Mouse (Mus musculus): ENCODE results near the gene Rtbdn. TPM values are rescaled to one million over a fixed set of nuclear protein-coding genes. Genes with fewer than 3 reads are reported as not detected.
A peak's percentile ranks its signal among the peaks of the same experiment; 100 is the strongest.
"Not testable (repeated sequence)": the region's sequence is repeated elsewhere in the genome, so short reads cannot be mapped to it uniquely, and the experiment has no call there.

Rtbdn gene
- polyA plus RNA-seq, 1 experiment from 2014 or later = not detected

DNA sequence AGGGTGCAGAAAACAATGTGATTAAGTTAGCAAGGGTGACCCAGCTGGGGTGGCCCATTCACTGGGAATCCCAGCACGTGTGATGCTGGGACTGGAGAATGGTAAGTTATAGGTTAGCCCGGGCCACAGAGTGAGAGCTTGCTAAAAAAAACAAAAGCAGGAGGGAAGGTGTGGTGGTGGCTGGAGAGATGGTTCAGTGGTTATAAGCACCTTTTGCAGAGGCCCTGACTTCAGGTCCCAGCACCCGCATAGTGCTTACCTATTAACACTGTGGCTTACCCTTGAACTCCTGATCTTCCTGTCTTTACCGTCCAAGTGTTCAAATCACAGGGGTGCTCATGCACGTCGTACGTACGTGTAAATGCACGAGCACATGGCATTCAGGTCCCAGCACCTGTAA, 39.8 kb upstream of the Rtbdn start:
- H3K9ac ChIP-seq = no peak overlapping the region
- H3K27me3 ChIP-seq (ENCODE audit: insufficient read depth, low read length) = peaks cover 17% of the 10 kb centered on the region
- no peak overlapping the region for H3K4me2 ChIP-seq
- WGBS = 90% methylated on average over 9 of the region's 9 CpGs
- H3K27ac ChIP-seq (ENCODE audit: low read depth) = no peak overlapping the region
- ATAC-seq (ENCODE audit: insufficient read depth) = no peak
- TF ChIP-seq CTCF (IDR thresholded peaks at IDR 0.05; ENCODE audit: low read depth) = no peak
- H3K4me1 ChIP-seq (ENCODE audit: insufficient read depth) = 0 out of 2 replicates have a peak, but pooled peaks cover 6% of the 10 kb centered on the region
- no peaks in the 10 kb centered on the region for H3K36me3 ChIP-seq (ENCODE audit: insufficient read depth)
- no peak for DNase-seq
- no peaks in the 10 kb centered on the region for H3K9me3 ChIP-seq (ENCODE audit: low read depth, low read length)
- H3K4me3 ChIP-seq (ENCODE audit: low read depth, low read length) = no peak overlapping the region

DNA sequence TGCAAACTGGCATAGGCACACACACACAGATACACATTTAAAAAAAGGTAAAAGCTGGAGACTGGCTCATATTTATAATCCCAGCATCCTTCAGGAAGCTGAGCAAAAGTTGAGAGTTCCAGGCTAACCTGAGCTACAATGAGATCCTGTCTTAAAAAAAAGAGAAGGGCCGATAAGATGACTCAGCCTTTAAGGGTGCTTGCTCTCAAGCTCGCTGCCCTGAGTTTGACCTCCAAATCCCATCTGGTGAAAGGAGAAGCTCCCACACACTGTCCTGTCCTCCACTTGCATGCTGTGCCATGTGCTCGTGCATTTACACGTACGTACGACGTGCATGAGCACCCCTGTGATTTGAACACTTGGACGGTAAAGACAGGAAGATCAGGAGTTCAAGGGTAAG, 39.3 kb upstream of the Rtbdn start:
- Histone ChIP-seq H3K4me2 (no peak overlapping the region), H3K27me3 (ENCODE audit: insufficient read depth, low read length) (peaks cover 21% of the 10 kb centered on the region), H3K4me3 (ENCODE audit: low read depth, low read length) (no peak overlapping the region), H3K9me3 (ENCODE audit: low read depth, low read length) (no peaks in the 10 kb centered on the region), H3K4me1 (ENCODE audit: insufficient read depth) (0 out of 2 replicates have a peak, but pooled peaks cover 6% of the 10 kb centered on the region), H3K9ac (no peak overlapping the region), H3K27ac (ENCODE audit: low read depth) (no peak overlapping the region), H3K36me3 (ENCODE audit: insufficient read depth) (no peaks in the 10 kb centered on the region)
- DNase-seq = no peak
- no peak for TF ChIP-seq CTCF (IDR thresholded peaks at IDR 0.05; ENCODE audit: low read depth)
- no peak for ATAC-seq (ENCODE audit: insufficient read depth)
- 73% methylated on average over 8 of the region's 8 CpGs for WGBS

DNA sequence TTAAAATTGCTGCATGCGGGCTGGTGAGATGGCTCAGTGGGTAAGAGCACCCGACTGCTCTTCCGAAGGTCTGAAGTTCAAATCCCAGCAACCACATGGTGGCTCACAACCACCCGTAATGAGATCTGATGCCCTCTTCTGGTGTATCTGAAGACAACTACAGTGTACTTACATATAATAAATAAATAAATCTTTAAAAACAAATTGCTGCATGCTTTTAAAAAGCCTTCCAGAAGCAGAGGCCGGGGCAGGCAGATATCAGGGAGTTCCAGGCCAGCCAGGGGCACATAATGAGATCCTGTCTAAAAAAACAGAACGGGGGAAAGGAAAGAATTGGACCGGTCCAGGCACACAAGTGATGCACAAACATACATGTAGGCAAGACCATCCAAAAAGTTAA, 38.8 kb upstream of the Rtbdn start:
- H3K27ac ChIP-seq (ENCODE audit: low read depth) = 0 out of 2 replicates have a peak overlapping the region, but pooled peaks have one; percentile 30
- not testable (repeated sequence) for H3K4me1 ChIP-seq (ENCODE audit: insufficient read depth); H3K36me3 ChIP-seq (ENCODE audit: insufficient read depth); H3K9me3 ChIP-seq (ENCODE audit: low read depth, low read length); DNase-seq; ATAC-seq (ENCODE audit: insufficient read depth)
- peak overlapping the region; percentile 93 for H3K4me2 ChIP-seq
- H3K27me3 ChIP-seq (ENCODE audit: insufficient read depth, low read length) = peaks cover 26% of the 10 kb centered on the region
- H3K9ac ChIP-seq = peak overlapping the region; percentile 34; the same call in 1 of the 2 replicates
- WGBS = 33% methylated on average over 6 of the region's 7 CpGs
- peak overlapping the region; percentile 58 for H3K4me3 ChIP-seq (ENCODE audit: low read depth, low read length)

DNA sequence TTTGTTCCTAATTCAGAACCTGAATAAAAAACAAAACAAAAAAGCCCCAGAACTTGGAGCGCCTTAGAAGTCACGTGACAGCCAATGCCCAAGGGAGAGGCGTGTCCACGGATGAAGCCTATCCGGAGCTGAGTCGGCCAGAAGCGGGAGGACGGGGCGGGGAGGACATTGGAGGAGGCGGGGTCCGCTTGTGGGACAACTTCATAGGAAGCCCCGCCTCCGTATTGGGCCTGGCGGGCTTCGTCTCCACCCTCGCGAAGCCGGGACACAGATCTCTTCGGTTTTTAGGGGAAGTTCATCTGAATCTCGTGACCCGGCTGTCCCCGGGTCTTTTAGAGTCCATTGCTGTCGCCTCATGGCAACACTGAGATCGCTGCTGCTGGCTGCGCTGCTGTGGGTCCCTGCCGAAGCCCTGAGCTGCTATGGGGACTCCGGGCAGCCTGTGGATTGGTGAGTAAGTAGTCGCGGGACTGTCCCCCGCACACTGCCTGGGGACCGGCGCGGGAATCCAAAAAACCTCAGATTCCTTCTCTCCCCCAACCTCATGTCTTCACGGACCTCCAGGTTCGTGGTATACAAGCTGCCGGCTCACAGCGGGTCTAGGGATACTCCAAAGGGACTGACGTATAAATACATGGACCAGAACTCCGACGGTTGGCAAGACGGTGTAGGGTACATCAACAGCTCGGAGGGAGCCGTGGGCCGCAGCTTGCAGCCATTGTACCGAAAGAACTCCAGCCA, 38.2 kb upstream of the Rtbdn start, which contains the start of gene Dnase2a:
Gene Dnase2a, plus strand, starts transcription at position 140 of the 741 bp plus-strand sequence.
- WGBS = under 1% methylated on average over 45 of the region's 45 CpGs
- no peak for TF ChIP-seq CTCF (IDR thresholded peaks at IDR 0.05; ENCODE audit: low read depth)

DNA sequence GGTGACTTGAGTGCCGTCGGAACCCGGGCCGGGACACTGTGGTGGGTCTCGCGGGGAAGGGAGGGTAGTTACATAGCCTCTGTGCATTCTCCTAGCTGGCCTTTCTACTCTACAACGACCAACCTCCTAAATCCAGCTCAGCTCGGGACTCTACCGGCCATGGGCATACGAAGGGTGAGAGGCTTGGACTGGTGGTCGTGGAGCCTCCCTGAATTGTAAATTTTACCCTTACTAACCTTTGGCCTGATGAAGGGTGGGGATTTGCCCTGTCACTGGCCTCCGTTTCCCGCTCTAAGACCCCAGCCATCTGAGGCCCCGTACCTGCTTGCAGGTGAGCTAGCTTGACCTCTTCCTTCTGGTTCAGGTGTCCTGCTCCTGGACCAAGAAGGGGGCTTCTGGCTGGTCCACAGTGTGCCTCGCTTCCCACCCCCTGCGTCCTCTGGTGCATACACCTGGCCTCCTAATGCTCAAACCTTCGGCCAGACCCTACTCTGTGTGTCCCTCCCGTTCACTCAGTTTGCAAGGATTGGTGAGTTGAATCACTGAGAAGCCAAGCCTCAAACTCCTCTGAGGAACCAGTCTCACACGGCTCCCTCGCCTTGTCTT, 37.5 kb upstream of the Rtbdn start:
- H3K4me3 ChIP-seq (ENCODE audit: low read depth, low read length) = peak overlapping the region; percentile 58
- H3K9me3 ChIP-seq (ENCODE audit: low read depth, low read length) = 0 out of 2 replicates have a peak, but pooled peaks cover 5% of the 10 kb centered on the region
- H3K36me3 ChIP-seq (ENCODE audit: insufficient read depth) = no peaks in the 10 kb centered on the region
- H3K4me2 ChIP-seq = peak overlapping the region; percentile 93
- peak overlapping the region; percentile 69 for H3K9ac ChIP-seq
- ATAC-seq (ENCODE audit: insufficient read depth) (no peak; the same call in 1 of the 2 replicates), DNase-seq (no peak)
- no peak for TF ChIP-seq CTCF (IDR thresholded peaks at IDR 0.05; ENCODE audit: low read depth)
- no peak overlapping the region for H3K27ac ChIP-seq (ENCODE audit: low read depth)
- peaks cover 37% of the 10 kb centered on the region for H3K27me3 ChIP-seq (ENCODE audit: insufficient read depth, low read length)
- WGBS = 44% methylated on average over 20 of the region's 20 CpGs
- H3K4me1 ChIP-seq (ENCODE audit: insufficient read depth) = 0 out of 2 replicates have a peak, but pooled peaks cover 6% of the 10 kb centered on the region

More for the DNA sequence above, 38.2 kb upstream of the Rtbdn start, which contains the start of gene Dnase2a:
- DNase-seq (peak; percentile 97), ATAC-seq (ENCODE audit: insufficient read depth) (peak; percentile 94)
- Histone ChIP-seq H3K4me2 (peak within 1 kb of the TSS; percentile 93), H3K4me1 (ENCODE audit: insufficient read depth) (0 out of 2 replicates have a peak, but pooled peaks cover 6% of the 10 kb centered on the region), H3K27me3 (ENCODE audit: insufficient read depth, low read length) (peaks cover 32% of the 10 kb centered on the region), H3K9me3 (ENCODE audit: low read depth, low read length) (no peaks in the 10 kb centered on the region), H3K9ac (peak within 1 kb of the TSS; percentile 69), H3K27ac (ENCODE audit: low read depth) (0 out of 2 replicates have a peak within 1 kb of the TSS, but pooled peaks have one; percentile 30), H3K36me3 (ENCODE audit: insufficient read depth) (no peaks in the 10 kb centered on the region), H3K4me3 (ENCODE audit: low read depth, low read length) (peak within 1 kb of the TSS; percentile 58)

DNA sequence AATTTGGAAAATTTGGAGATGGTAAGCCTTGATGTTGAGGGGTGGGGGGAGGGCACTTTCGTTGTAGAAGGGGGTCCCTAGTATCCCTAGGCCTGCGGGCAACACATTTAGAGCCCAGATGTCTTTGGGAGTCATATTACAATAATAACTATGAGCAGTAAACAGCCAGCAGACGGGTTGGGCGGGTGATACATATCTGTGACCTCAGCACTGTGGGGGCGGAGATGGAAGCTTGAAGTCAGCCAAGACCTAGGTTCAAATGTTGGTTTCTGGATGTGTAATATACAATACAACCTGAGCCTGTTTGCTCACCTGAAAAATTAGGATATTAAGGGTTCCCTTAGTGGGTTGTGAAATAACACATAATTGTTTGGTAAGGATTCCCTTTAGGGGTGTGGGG, 36.8 kb upstream of the Rtbdn start:
- DNase-seq (no peak), ATAC-seq (ENCODE audit: insufficient read depth) (no peak)
- 0 out of 2 replicates have a peak, but pooled peaks cover 5% of the 10 kb centered on the region for H3K9me3 ChIP-seq (ENCODE audit: low read depth, low read length)
- H3K4me1 ChIP-seq (ENCODE audit: insufficient read depth) = 0 out of 2 replicates have a peak, but pooled peaks cover 6% of the 10 kb centered on the region
- H3K9ac ChIP-seq = no peak overlapping the region
- no peak overlapping the region for H3K4me3 ChIP-seq (ENCODE audit: low read depth, low read length)
- peak overlapping the region; percentile 93 for H3K4me2 ChIP-seq
- H3K27ac ChIP-seq (ENCODE audit: low read depth) = no peak overlapping the region
- 61% methylated on average over 5 of the region's 5 CpGs for WGBS
- no peaks in the 10 kb centered on the region for H3K36me3 ChIP-seq (ENCODE audit: insufficient read depth)
- peaks cover 37% of the 10 kb centered on the region for H3K27me3 ChIP-seq (ENCODE audit: insufficient read depth, low read length)
- no peak for TF ChIP-seq CTCF (IDR thresholded peaks at IDR 0.05; ENCODE audit: low read depth)

DNA sequence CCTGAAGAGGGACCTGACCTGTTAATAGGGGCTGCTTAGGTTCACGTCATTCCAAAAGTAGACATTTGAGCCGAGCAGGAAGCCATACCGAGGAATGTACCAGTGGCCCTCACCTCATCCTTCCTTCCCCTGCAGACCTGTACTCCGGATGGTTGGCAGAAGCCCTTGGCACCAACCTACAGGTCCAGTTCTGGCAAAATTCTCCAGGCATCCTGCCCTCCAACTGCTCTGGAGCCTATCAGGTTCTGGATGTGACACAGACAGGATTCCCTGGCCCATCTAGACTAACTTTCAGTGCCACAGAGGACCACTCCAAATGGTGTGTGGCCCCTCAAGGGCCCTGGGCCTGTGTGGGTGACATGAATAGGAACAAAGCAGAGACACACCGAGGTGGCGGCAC, 36.2 kb upstream of the Rtbdn start:
- 76% methylated on average over 6 of the region's 6 CpGs for WGBS
- no peak for ATAC-seq (ENCODE audit: insufficient read depth)
- DNase-seq = no peak
- H3K27me3 ChIP-seq (ENCODE audit: insufficient read depth, low read length) = peaks cover 37% of the 10 kb centered on the region
- no peak overlapping the region for H3K4me2 ChIP-seq
- no peak overlapping the region for H3K9ac ChIP-seq
- H3K27ac ChIP-seq (ENCODE audit: low read depth) = no peak overlapping the region
- H3K36me3 ChIP-seq (ENCODE audit: insufficient read depth) = no peaks in the 10 kb centered on the region
- no peak overlapping the region for H3K4me3 ChIP-seq (ENCODE audit: low read depth, low read length)
- 0 out of 2 replicates have a peak, but pooled peaks cover 5% of the 10 kb centered on the region for H3K9me3 ChIP-seq (ENCODE audit: low read depth, low read length)
- H3K4me1 ChIP-seq (ENCODE audit: insufficient read depth) = 0 out of 2 replicates have a peak, but pooled peaks cover 6% of the 10 kb centered on the region
- no peak for TF ChIP-seq CTCF (IDR thresholded peaks at IDR 0.05; ENCODE audit: low read depth)

All from lung, embryonic 14.5 days (tissue).